ENCODE assay signal across 17 mouse cellular contexts in genomic region chr9:87733236-87733630, GRCm38 (mm10). TPM values are rescaled to one million over a fixed set of nuclear protein-coding genes. Genes with fewer than 3 reads are reported as not detected.
DNase-seq lines count a peak whose midpoint lies in the region; ATAC-seq and TF ChIP-seq lines count a peak whose summit lies in the region.
"Had no signal": no experiment of that assay in that cellular context is flagged by ENCODE, and none has a peak within 500 bp of the region (broad histone marks: within the 10 kb centered on the region; RNA-seq: fewer than 3 reads in every experiment).

No protein-coding gene starts in this region.

- H3K4me1 ChIP-seq in heart, adult 2 months (ENCODE audit: control insufficient read depth, insufficient read depth, low read length), result no peaks in the 10 kb centered on the region
- peaks cover 30% of the 10 kb centered on the region for H3K4me1 ChIP-seq in midbrain, embryonic 10.5 days
- peaks cover 12% of the 10 kb centered on the region for H3K4me1 ChIP-seq in midbrain, embryonic 16.5 days (ENCODE audit: control insufficient read depth, insufficient read depth, low read length)
- H3K4me1 ChIP-seq in embryonic facial prominence, embryonic 15.5 days, result peaks cover 26% of the 10 kb centered on the region
- peaks cover 12% of the 10 kb centered on the region; the same call in 1 of the 2 replicates for H3K4me1 ChIP-seq in limb, embryonic 14.5 days (ENCODE audit: control insufficient read depth, insufficient read depth, low read length)

- H3K4me2 ChIP-seq in midbrain, embryonic 16.5 days (ENCODE audit: low read length), result no peak overlapping the region
- 0 out of 2 replicates have a peak overlapping the region, but pooled peaks have one; percentile 27 for H3K4me2 ChIP-seq in embryonic facial prominence, embryonic 15.5 days (replicated peaks)
- H3K4me2 ChIP-seq in limb, embryonic 14.5 days (replicated peaks; ENCODE audit: low read depth, low read length, severe bottlenecking), result peak overlapping the region; percentile 40

- no peaks in the 10 kb centered on the region for H3K9me3 ChIP-seq in midbrain, embryonic 10.5 days (replicated peaks)
- no peaks in the 10 kb centered on the region for H3K9me3 ChIP-seq in midbrain, embryonic 16.5 days (replicated peaks; ENCODE audit: control insufficient read depth, low read length, poor library complexity, severe bottlenecking)
- no peaks in the 10 kb centered on the region for H3K9me3 ChIP-seq in embryonic facial prominence, embryonic 15.5 days (replicated peaks)
- no peaks in the 10 kb centered on the region for H3K9me3 ChIP-seq in limb, embryonic 14.5 days (ENCODE audit: control insufficient read depth, low read length)

- no peak overlapping the region for H3K4me3 ChIP-seq in heart, adult 2 months
- H3K4me3 ChIP-seq in midbrain, embryonic 10.5 days, result no peak overlapping the region
- no peak overlapping the region for H3K4me3 ChIP-seq in midbrain, embryonic 16.5 days (ENCODE audit: low read depth, low read length)
- H3K4me3 ChIP-seq in embryonic facial prominence, embryonic 15.5 days (replicated peaks), result peak overlapping the region; percentile 16
- peak overlapping the region; percentile 19 for H3K4me3 ChIP-seq in limb, embryonic 14.5 days (replicated peaks; ENCODE audit: low read length)
- H3K4me3 ChIP-seq: myocyte had no signal

- no peaks in the 10 kb centered on the region; the same call in 1 of the 2 replicates for H3K36me3 ChIP-seq in heart, adult 2 months (ENCODE audit: control insufficient read depth, insufficient read depth, low read length)
- H3K36me3 ChIP-seq in midbrain, embryonic 10.5 days, result no peaks in the 10 kb centered on the region
- H3K36me3 ChIP-seq in midbrain, embryonic 16.5 days (ENCODE audit: control insufficient read depth, insufficient read depth, low read length), result no peaks in the 10 kb centered on the region
- H3K36me3 ChIP-seq in embryonic facial prominence, embryonic 15.5 days, result no peaks in the 10 kb centered on the region
- H3K36me3 ChIP-seq in limb, embryonic 14.5 days (ENCODE audit: control insufficient read depth, insufficient read depth, low read length), result 0 out of 2 replicates have a peak, but pooled peaks cover 3% of the 10 kb centered on the region

- peak overlapping the region; percentile 58 for H3K27ac ChIP-seq in heart, adult 2 months
- no peak overlapping the region for H3K27ac ChIP-seq in midbrain, embryonic 10.5 days (replicated peaks)
- no peak overlapping the region for H3K27ac ChIP-seq in midbrain, embryonic 16.5 days (ENCODE audit: low read length)
- 0 out of 2 replicates have a peak overlapping the region, but pooled peaks have one; percentile 1 for H3K27ac ChIP-seq in embryonic facial prominence, embryonic 15.5 days (replicated peaks)
- peak overlapping the region; percentile 38; the same call in 1 of the 2 replicates for H3K27ac ChIP-seq in limb, embryonic 14.5 days (replicated peaks; ENCODE audit: low read depth, low read length)

- peak; percentile 25; the same call in 1 of the 2 replicates for TF ChIP-seq CTCF in heart, adult 2 months (IDR thresholded peaks at IDR 0.05)

- H3K9ac ChIP-seq in heart, adult 2 months (ENCODE audit: low read depth, low read length), result no peak overlapping the region
- no peak overlapping the region for H3K9ac ChIP-seq in midbrain, embryonic 16.5 days (ENCODE audit: low read depth, low read length)
- no peak overlapping the region for H3K9ac ChIP-seq in embryonic facial prominence, embryonic 15.5 days
- H3K9ac ChIP-seq in limb, embryonic 14.5 days (ENCODE audit: low read depth, low read length, severe bottlenecking), result no peak overlapping the region

- WGBS in heart, adult 2 months, result 33% methylated on average over 11 of the region's 11 CpGs
- under 1% methylated on average over 11 of the region's 11 CpGs for WGBS in midbrain, embryonic 10.5 days
- WGBS in midbrain, embryonic 16.5 days, result 1% methylated on average over 11 of the region's 11 CpGs
- 6% methylated on average over 11 of the region's 11 CpGs for WGBS in embryonic facial prominence, embryonic 15.5 days
- WGBS in limb, embryonic 14.5 days, result 4% methylated on average over 11 of the region's 11 CpGs

- no peak for ATAC-seq in midbrain, embryonic 16.5 days
- no peak for ATAC-seq in embryonic facial prominence, embryonic 15.5 days (ENCODE audit: insufficient number of reproducible peaks, low FRiP score, low TSS enrichment, low read depth)
- no peak for ATAC-seq in limb, embryonic 14.5 days (ENCODE audit: low FRiP score, low read depth)
- ATAC-seq in activated CD4-positive, CD25-positive, alpha-beta regulatory T cell, adult 4 months, result no peak
- ATAC-seq: inflammation-experienced regulatory T-cells, adult 6 months; Patski had no signal

- TF ChIP-seq POLR2A in heart, adult 2 months (IDR thresholded peaks at IDR 0.05; ENCODE audit: insufficient read depth, low read depth, low read length), result no peak
- no peak for TF ChIP-seq POLR2A in limb, embryonic 14.5 days (IDR thresholded peaks at IDR 0.05; ENCODE audit: borderline replicate concordance, extremely low read depth, insufficient read depth, insufficient read length)

- H3K27me3 ChIP-seq in heart, adult 2 months (ENCODE audit: control insufficient read depth, insufficient read depth, low read length), result peaks cover 18% of the 10 kb centered on the region
- peaks cover 100% of the 10 kb centered on the region for H3K27me3 ChIP-seq in midbrain, embryonic 10.5 days (ENCODE audit: low read depth, poor library complexity, severe bottlenecking)
- H3K27me3 ChIP-seq in midbrain, embryonic 16.5 days (ENCODE audit: control insufficient read depth, insufficient read depth, low read depth, low read length), result peaks cover 32% of the 10 kb centered on the region
- H3K27me3 ChIP-seq in embryonic facial prominence, embryonic 15.5 days, result peaks cover 83% of the 10 kb centered on the region
- peaks cover 53% of the 10 kb centered on the region for H3K27me3 ChIP-seq in limb, embryonic 14.5 days (ENCODE audit: control insufficient read depth, insufficient read depth, low read length)
- H3K27me3 ChIP-seq: Patski had no signal

- intact Hi-C loops in heart, adult 2 months (cut with DNase I), result loop anchor here (10.0 kb wide), 2 partner anchors 112 to 342 kb away; no protein-coding TSS in a partner anchor

- H3K79me2 ChIP-seq in heart, adult 2 months (replicated peaks; ENCODE audit: control insufficient read depth, insufficient read depth, low read length), result no peaks in the 10 kb centered on the region

- TF ChIP-seq EP300 in heart, adult 2 months (IDR thresholded peaks at IDR 0.05; ENCODE audit: insufficient read depth, low read depth, low read length), result no peak

- peak in 1 of 2 experiments; percentile 28 for DNase-seq in heart, adult 2 months
- no peak for DNase-seq in heart, adult 9 months (ENCODE audit: low spot score in 2 of 2)
- peak; percentile 48 for DNase-seq in midbrain, embryonic 10.5 days (ENCODE audit: low spot score)
- no peak for DNase-seq in limb, embryonic 14.5 days (ENCODE audit: low spot score)
- no peak for DNase-seq in gastrocnemius, postnatal 25 days
- DNase-seq: cerebellum, adult 18-20 months; gastrocnemius, postnatal 10 days; liver; lung, postnatal 10 days; thymus, postnatal 14 days had no signal

RNA-seq across cellular contexts. Expression of gene Tbx18, which starts 2.2 kb away (rescaled TPM):
- total RNA-seq in heart, adult 2 months (2021), result 1 to 10 TPM; 4.0 to 4.4 TPM
- polyA plus RNA-seq in heart, adult 2 months (2012; rRNA removed), result 1.9 and 3.0 TPM in 2 replicates
- polyA plus RNA-seq in midbrain, embryonic 10.5 days (2016; fragmentation: Nextera tagmentation; extraction: Ambion mirVana), result 3.9 and 4.2 TPM in 2 replicates
- 1.3 and 2.1 TPM in 2 replicates for polyA plus RNA-seq in midbrain, embryonic 16.5 days (2015; fragmentation: Nextera tagmentation; extraction: Ambion mirVana)
- 6.9 and 8.1 TPM in 2 replicates for polyA plus RNA-seq in embryonic facial prominence, embryonic 15.5 days (2015; fragmentation: Nextera tagmentation; extraction: Ambion mirVana)
- 30.8 and 37.8 TPM in 2 replicates for polyA plus RNA-seq in limb, embryonic 14.5 days (2012; rRNA removed)
- 15.6 and 19.7 TPM in 2 replicates for polyA plus RNA-seq in limb, embryonic 14.5 days (2014; fragmentation: Nextera tagmentation; extraction: Ambion mirVana)
- polyA plus RNA-seq in activated CD4-positive, CD25-positive, alpha-beta regulatory T cell, adult 4 months (2017; shearing (Covaris generic)), result not detected
- 1 to 10 TPM in 1 of 2 experiments, under 1 TPM in 1; 0.64 to 1.6 TPM for total RNA-seq in gastrocnemius, postnatal 25 days (2021)
- polyA plus RNA-seq: inflammation-experienced regulatory T-cells, adult 6 months; spleen, adult 2 months had no signal

Comparison
In these comparisons a context has a peak if more than half of its experiments do, and no peak if none do; other contexts are left out.
1. H3K27ac ChIP-seq: peak in heart, adult 2 months (single experiment), embryonic facial prominence, embryonic 15.5 days (single experiment) and limb, embryonic 14.5 days (single experiment); none in midbrain, embryonic 10.5 days (single experiment) and midbrain, embryonic 16.5 days (single experiment).
2. H3K4me3 ChIP-seq: peak in embryonic facial prominence, embryonic 15.5 days (single experiment) and limb, embryonic 14.5 days (single experiment); none in heart, adult 2 months (single experiment), midbrain, embryonic 10.5 days (single experiment) and midbrain, embryonic 16.5 days (single experiment).